Mouse (Mus musculus): ENCODE data around the gene Nudt16. TPM values are rescaled to one million over a fixed set of nuclear protein-coding genes. Genes with fewer than 3 reads are reported as not detected.
"Not testable (repeated sequence)": the region's sequence is repeated elsewhere in the genome, so short reads cannot be mapped to it uniquely, and the experiment has no call there.

The Nudt16 gene
- polyA plus RNA-seq, 1 experiment from 2014 or later = 24.8 TPM

- H3K4me1 ChIP-seq (ENCODE audit: insufficient read depth, low read depth, low read length) = peaks cover 9% of the 10 kb centered on the region
- H3K4me3 ChIP-seq (ENCODE audit: low read depth, low read length) = no peak overlapping the region
- no peak overlapping the region for H3K4me2 ChIP-seq (replicated peaks; ENCODE audit: low read depth, low read length)
- 99% methylated on average over 8 of the region's 8 CpGs for WGBS
- TF ChIP-seq EP300 (IDR thresholded peaks at IDR 0.05) (no peak), CTCF (IDR thresholded peaks at IDR 0.05) (no peak)
- no peak overlapping the region for H3K9ac ChIP-seq (replicated peaks; ENCODE audit: low read depth)
- H3K9me3 ChIP-seq (ENCODE audit: low read length) = no peaks in the 10 kb centered on the region
- H3K27ac ChIP-seq (ENCODE audit: low read length) = no peak overlapping the region
- ATAC-seq = no peak
- no peaks in the 10 kb centered on the region for H3K36me3 ChIP-seq (ENCODE audit: insufficient read depth, low read length)
- no peak for DNase-seq (ENCODE audit: low spot score)
- H3K27me3 ChIP-seq (replicated peaks; ENCODE audit: insufficient read depth, low read length) = no peaks in the 10 kb centered on the region
These were observed 1.3 kb downstream of the Nudt16 start for GRCm38 (mm10) chr9:105130331-105130730.

- 68% methylated on average over 3 of the region's 3 CpGs for WGBS
- not testable (repeated sequence) for H3K27ac ChIP-seq (ENCODE audit: low read length); H3K4me3 ChIP-seq (ENCODE audit: low read depth, low read length); H3K27me3 ChIP-seq (replicated peaks; ENCODE audit: insufficient read depth, low read length); H3K9me3 ChIP-seq (ENCODE audit: low read length); H3K9ac ChIP-seq (replicated peaks; ENCODE audit: low read depth); H3K36me3 ChIP-seq (ENCODE audit: insufficient read depth, low read length); H3K4me1 ChIP-seq (ENCODE audit: insufficient read depth, low read depth, low read length); H3K4me2 ChIP-seq (replicated peaks; ENCODE audit: low read depth, low read length); DNase-seq (ENCODE audit: low spot score); ATAC-seq
These were observed 6.4 kb downstream of the Nudt16 start for GRCm38 (mm10) chr9:105125206-105125605.

- no peak for TF ChIP-seq CTCF (IDR thresholded peaks at IDR 0.05)
- TF ChIP-seq EP300 (IDR thresholded peaks at IDR 0.05) = no peak
- no peaks in the 10 kb centered on the region for H3K36me3 ChIP-seq (ENCODE audit: insufficient read depth, low read length)
- H3K27me3 ChIP-seq (replicated peaks; ENCODE audit: insufficient read depth, low read length) = no peaks in the 10 kb centered on the region
- no peak overlapping the region for H3K4me3 ChIP-seq (ENCODE audit: low read depth, low read length)
- no peak overlapping the region for H3K9ac ChIP-seq (replicated peaks; ENCODE audit: low read depth)
- WGBS = 88% methylated on average over 5 of the region's 5 CpGs
- ATAC-seq = no peak
- DNase-seq (ENCODE audit: low spot score) = no peak
- no peak overlapping the region for H3K4me2 ChIP-seq (replicated peaks; ENCODE audit: low read depth, low read length)
- H3K27ac ChIP-seq (ENCODE audit: low read length) = no peak overlapping the region
- no peaks in the 10 kb centered on the region for H3K9me3 ChIP-seq (ENCODE audit: low read length)
- no peaks in the 10 kb centered on the region for H3K4me1 ChIP-seq (ENCODE audit: insufficient read depth, low read depth, low read length)
These were observed 27.7 kb downstream of the Nudt16 start for GRCm38 (mm10) chr9:105103893-105104292.

- Histone ChIP-seq H3K27me3 (replicated peaks; ENCODE audit: insufficient read depth, low read length) (no peaks in the 10 kb centered on the region), H3K4me2 (replicated peaks; ENCODE audit: low read depth, low read length) (no peak overlapping the region), H3K4me3 (ENCODE audit: low read depth, low read length) (no peak overlapping the region), H3K4me1 (ENCODE audit: insufficient read depth, low read depth, low read length) (no peaks in the 10 kb centered on the region), H3K36me3 (ENCODE audit: insufficient read depth, low read length) (no peaks in the 10 kb centered on the region), H3K9ac (replicated peaks; ENCODE audit: low read depth) (no peak overlapping the region), H3K27ac (ENCODE audit: low read length) (no peak overlapping the region), H3K9me3 (ENCODE audit: low read length) (no peaks in the 10 kb centered on the region)
- TF ChIP-seq CTCF (IDR thresholded peaks at IDR 0.05) = no peak
- no peak for TF ChIP-seq EP300 (IDR thresholded peaks at IDR 0.05)
- 48% methylated on average over 1 of the region's 1 CpGs for WGBS
- ATAC-seq (no peak), DNase-seq (ENCODE audit: low spot score) (no peak)
These were observed 29.7 kb downstream of the Nudt16 start for GRCm38 (mm10) chr9:105101911-105102310.

- 35% methylated on average over 15 of the region's 15 CpGs for WGBS
- no peak for TF ChIP-seq CTCF (IDR thresholded peaks at IDR 0.05)
- no peak for TF ChIP-seq EP300 (IDR thresholded peaks at IDR 0.05)
- Histone ChIP-seq H3K27ac (ENCODE audit: low read length) (no peak overlapping the region), H3K9me3 (ENCODE audit: low read length) (no peaks in the 10 kb centered on the region), H3K4me1 (ENCODE audit: insufficient read depth, low read depth, low read length) (no peaks in the 10 kb centered on the region), H3K4me2 (replicated peaks; ENCODE audit: low read depth, low read length) (no peak overlapping the region), H3K9ac (replicated peaks; ENCODE audit: low read depth) (no peak overlapping the region), H3K36me3 (ENCODE audit: insufficient read depth, low read length) (no peaks in the 10 kb centered on the region), H3K4me3 (ENCODE audit: low read depth, low read length) (no peak overlapping the region), H3K27me3 (replicated peaks; ENCODE audit: insufficient read depth, low read length) (no peaks in the 10 kb centered on the region)
- no peak for DNase-seq (ENCODE audit: low spot score)
- ATAC-seq = no peak
These were observed 30.6 kb downstream of the Nudt16 start for GRCm38 (mm10) chr9:105100807-105101570.

GRCm38 (mm10) chr9:105080246-105080645 is 51.4 kb downstream of the Nudt16 start:
- Histone ChIP-seq H3K4me2 (replicated peaks; ENCODE audit: low read depth, low read length) (no peak overlapping the region), H3K27me3 (replicated peaks; ENCODE audit: insufficient read depth, low read length) (no peaks in the 10 kb centered on the region), H3K4me1 (ENCODE audit: insufficient read depth, low read depth, low read length) (no peaks in the 10 kb centered on the region), H3K9ac (replicated peaks; ENCODE audit: low read depth) (no peak overlapping the region), H3K27ac (ENCODE audit: low read length) (no peak overlapping the region), H3K4me3 (ENCODE audit: low read depth, low read length) (no peak overlapping the region), H3K36me3 (ENCODE audit: insufficient read depth, low read length) (peaks cover 10% of the 10 kb centered on the region; the same call in 1 of the 2 replicates), H3K9me3 (ENCODE audit: low read length) (no peaks in the 10 kb centered on the region)
- 91% methylated on average over 3 of the region's 3 CpGs for WGBS
- DNase-seq (ENCODE audit: low spot score) (no peak), ATAC-seq (no peak)
- TF ChIP-seq CTCF (IDR thresholded peaks at IDR 0.05) (no peak), EP300 (IDR thresholded peaks at IDR 0.05) (no peak)

Other genes starting within 250 kb of the Nudt16 start
- 55.4 and 58.7 TPM in 2 replicates for gene Mrpl3, start 78.6 kb downstream of the Nudt16 start, polyA plus RNA-seq (2015; fragmentation: Nextera tagmentation; extraction: Ambion mirVana)
- not detected in 2 replicates for gene 1700080E11Rik, start 13.3 kb upstream of the Nudt16 start, polyA plus RNA-seq (2015; fragmentation: Nextera tagmentation; extraction: Ambion mirVana)

Measured in lung, postnatal 0 days (tissue).